Mouse (Mus musculus) c-Kit-positive CD71-negative TER-119-negative erythroid progenitor cells, embryonic 14.5 days (primary cell): ENCODE measurements around the gene Bahd1.

ENCODE experiments used
- DNase-seq: peaks from one replicate; pipeline ENCODE4 v3.0.0-alpha.2; 2013; ENCODE audit warnings: low read depth

Bahd1 gene

GRCm38 (mm10) chr2:118941341-118941740, 41.2 kb downstream of the Bahd1 start:
- no peak for DNase-seq

- DNase-seq = no peak
Measured at GRCm38 (mm10) chr2:118943232-118943631, 43.1 kb downstream of the Bahd1 start.

- DNase-seq = no peak
Measured at GRCm38 (mm10) chr2:118948818-118949217, 48.6 kb downstream of the Bahd1 start.

- no peak for DNase-seq
Measured at GRCm38 (mm10) chr2:118949699-118950098, 49.5 kb downstream of the Bahd1 start.

- DNase-seq = no peak
Measured at GRCm38 (mm10) chr2:118956497-118956896, 56.3 kb downstream of the Bahd1 start.

GRCm38 (mm10) chr2:118959644-118960043, 59.5 kb downstream of the Bahd1 start:
- no peak for DNase-seq

- no peak for DNase-seq
Measured at GRCm38 (mm10) chr2:118960413-118960812, 60.2 kb downstream of the Bahd1 start.

GRCm38 (mm10) chr2:118961546-118961945, 61.4 kb downstream of the Bahd1 start:
- DNase-seq = peak; percentile 63

- no peak for DNase-seq
Measured at GRCm38 (mm10) chr2:118963007-118963675, 63.0 kb downstream of the Bahd1 start.

GRCm38 (mm10) chr2:118963676-118964012, 63.5 kb downstream of the Bahd1 start:
- no peak for DNase-seq

GRCm38 (mm10) chr2:118969585-118970147, 69.5 kb downstream of the Bahd1 start:
- no peak for DNase-seq

GRCm38 (mm10) chr2:118972048-118972447, 71.9 kb downstream of the Bahd1 start:
- DNase-seq = no peak

- peak; percentile 71 for DNase-seq
Measured at GRCm38 (mm10) chr2:118972687-118973376, 72.7 kb downstream of the Bahd1 start.
